Mouse (Mus musculus): ENCODE results near the gene F7. TPM values are rescaled to one million over a fixed set of nuclear protein-coding genes. Genes with fewer than 3 reads are reported as not detected.

The F7 gene
- polyA plus RNA-seq, 1 experiment from 2014 or later = 0.21 TPM

GRCm38 (mm10) chr8:12991411-12991810, 34.4 kb upstream of the F7 start:
- no peak overlapping the region for H3K4me2 ChIP-seq
- H3K9me3 ChIP-seq (replicated peaks) = no peaks in the 10 kb centered on the region
- H3K9ac ChIP-seq = no peak overlapping the region
- no peak for ATAC-seq (replicated peaks; ENCODE audit: low FRiP score)
- H3K36me3 ChIP-seq = peaks cover 16% of the 10 kb centered on the region
- H3K4me3 ChIP-seq (replicated peaks) = no peak overlapping the region
- H3K4me1 ChIP-seq = peaks cover 11% of the 10 kb centered on the region
- WGBS = 68% methylated on average over 10 of the region's 10 CpGs
- no peaks in the 10 kb centered on the region for H3K27me3 ChIP-seq
- no peak overlapping the region for H3K27ac ChIP-seq

GRCm38 (mm10) chr8:12994468-12994867, 31.4 kb upstream of the F7 start:
- H3K4me3 ChIP-seq (replicated peaks) = no peak overlapping the region
- H3K9ac ChIP-seq = no peak overlapping the region
- H3K4me1 ChIP-seq = peaks cover 26% of the 10 kb centered on the region
- WGBS = 64% methylated on average over 5 of the region's 5 CpGs
- ATAC-seq (replicated peaks; ENCODE audit: low FRiP score) = no peak
- H3K4me2 ChIP-seq = no peak overlapping the region
- H3K27me3 ChIP-seq = no peaks in the 10 kb centered on the region
- no peak overlapping the region for H3K27ac ChIP-seq
- H3K36me3 ChIP-seq = peaks cover 27% of the 10 kb centered on the region
- H3K9me3 ChIP-seq (replicated peaks) = no peaks in the 10 kb centered on the region

GRCm38 (mm10) chr8:12995481-12995880, 30.4 kb upstream of the F7 start:
- H3K4me1 ChIP-seq = peaks cover 26% of the 10 kb centered on the region
- no peaks in the 10 kb centered on the region for H3K27me3 ChIP-seq
- ATAC-seq (replicated peaks; ENCODE audit: low FRiP score) = no peak
- no peaks in the 10 kb centered on the region for H3K9me3 ChIP-seq (replicated peaks)
- H3K36me3 ChIP-seq = peaks cover 31% of the 10 kb centered on the region
- H3K4me3 ChIP-seq (replicated peaks) = no peak overlapping the region
- WGBS = 60% methylated on average over 5 of the region's 5 CpGs
- no peak overlapping the region for H3K4me2 ChIP-seq
- H3K27ac ChIP-seq = no peak overlapping the region
- H3K9ac ChIP-seq = no peak overlapping the region

GRCm38 (mm10) chr8:12996831-12997275, 29.0 kb upstream of the F7 start:
- no peak overlapping the region for H3K4me3 ChIP-seq (replicated peaks)
- peak overlapping the region; percentile 29 for H3K27ac ChIP-seq
- peak; percentile 80 for ATAC-seq (replicated peaks; ENCODE audit: low FRiP score)
- peaks cover 43% of the 10 kb centered on the region for H3K36me3 ChIP-seq
- H3K9me3 ChIP-seq (replicated peaks) = no peaks in the 10 kb centered on the region
- H3K9ac ChIP-seq = no peak overlapping the region
- H3K4me2 ChIP-seq = no peak overlapping the region
- 19% methylated on average over 8 of the region's 8 CpGs for WGBS
- H3K27me3 ChIP-seq = no peaks in the 10 kb centered on the region
- H3K4me1 ChIP-seq = peaks cover 26% of the 10 kb centered on the region

- Histone ChIP-seq H3K27ac (no peak overlapping the region), H3K9me3 (replicated peaks) (no peaks in the 10 kb centered on the region), H3K27me3 (no peaks in the 10 kb centered on the region), H3K9ac (no peak overlapping the region), H3K36me3 (peaks cover 56% of the 10 kb centered on the region), H3K4me3 (replicated peaks) (no peak overlapping the region), H3K4me2 (no peak overlapping the region), H3K4me1 (peaks cover 23% of the 10 kb centered on the region)
- no peak for ATAC-seq (replicated peaks; ENCODE audit: low FRiP score)
- WGBS = 61% methylated on average over 8 of the region's 8 CpGs
Measured at GRCm38 (mm10) chr8:12998331-12998730, 27.5 kb upstream of the F7 start.

- H3K4me1 ChIP-seq = peaks cover 23% of the 10 kb centered on the region
- 66% methylated on average over 9 of the region's 9 CpGs for WGBS
- H3K27me3 ChIP-seq = no peaks in the 10 kb centered on the region
- no peak overlapping the region for H3K4me3 ChIP-seq (replicated peaks)
- H3K27ac ChIP-seq = no peak overlapping the region
- no peak for ATAC-seq (replicated peaks; ENCODE audit: low FRiP score)
- H3K9me3 ChIP-seq (replicated peaks) = no peaks in the 10 kb centered on the region
- no peak overlapping the region for H3K9ac ChIP-seq
- no peak overlapping the region for H3K4me2 ChIP-seq
- H3K36me3 ChIP-seq = peaks cover 61% of the 10 kb centered on the region
Measured at GRCm38 (mm10) chr8:12999793-13000192, 26.0 kb upstream of the F7 start.

GRCm38 (mm10) chr8:13007458-13007857, 18.4 kb upstream of the F7 start:
- Histone ChIP-seq H3K36me3 (peaks cover 84% of the 10 kb centered on the region), H3K27me3 (no peaks in the 10 kb centered on the region), H3K4me2 (no peak overlapping the region), H3K4me1 (no peaks in the 10 kb centered on the region), H3K9ac (no peak overlapping the region), H3K4me3 (replicated peaks) (no peak overlapping the region), H3K9me3 (replicated peaks) (no peaks in the 10 kb centered on the region), H3K27ac (no peak overlapping the region)
- 56% methylated on average over 4 of the region's 4 CpGs for WGBS
- no peak for ATAC-seq (replicated peaks; ENCODE audit: low FRiP score)

GRCm38 (mm10) chr8:13010313-13010712, 15.5 kb upstream of the F7 start:
- 58% methylated on average over 4 of the region's 4 CpGs for WGBS
- Histone ChIP-seq H3K27me3 (no peaks in the 10 kb centered on the region), H3K4me2 (no peak overlapping the region), H3K4me1 (no peaks in the 10 kb centered on the region), H3K4me3 (replicated peaks) (no peak overlapping the region), H3K27ac (no peak overlapping the region), H3K9ac (no peak overlapping the region), H3K9me3 (replicated peaks) (no peaks in the 10 kb centered on the region), H3K36me3 (peaks cover 87% of the 10 kb centered on the region)
- ATAC-seq (replicated peaks; ENCODE audit: low FRiP score) = no peak

GRCm38 (mm10) chr8:13019560-13019959, 6.3 kb upstream of the F7 start:
- Histone ChIP-seq H3K36me3 (peaks cover 31% of the 10 kb centered on the region), H3K27me3 (no peaks in the 10 kb centered on the region), H3K9me3 (replicated peaks) (no peaks in the 10 kb centered on the region), H3K4me3 (replicated peaks) (no peak overlapping the region), H3K4me2 (no peak overlapping the region), H3K4me1 (no peaks in the 10 kb centered on the region), H3K27ac (no peak overlapping the region), H3K9ac (no peak overlapping the region)
- ATAC-seq (replicated peaks; ENCODE audit: low FRiP score) = no peak
- 63% methylated on average over 4 of the region's 4 CpGs for WGBS

- no peak for ATAC-seq (replicated peaks; ENCODE audit: low FRiP score)
- no peak overlapping the region for H3K9ac ChIP-seq
- H3K4me3 ChIP-seq (replicated peaks) = no peak overlapping the region
- H3K27ac ChIP-seq = no peak overlapping the region
- no peaks in the 10 kb centered on the region for H3K27me3 ChIP-seq
- no peaks in the 10 kb centered on the region for H3K4me1 ChIP-seq
- 96% methylated on average over 8 of the region's 8 CpGs for WGBS
- no peak overlapping the region for H3K4me2 ChIP-seq
- peaks cover 16% of the 10 kb centered on the region for H3K36me3 ChIP-seq
- H3K9me3 ChIP-seq (replicated peaks) = no peaks in the 10 kb centered on the region
Measured at GRCm38 (mm10) chr8:13021830-13022229, 4.0 kb upstream of the F7 start.

- H3K27me3 ChIP-seq = no peaks in the 10 kb centered on the region
- no peak for ATAC-seq (replicated peaks; ENCODE audit: low FRiP score)
- no peaks in the 10 kb centered on the region for H3K4me1 ChIP-seq
- H3K9me3 ChIP-seq (replicated peaks) = no peaks in the 10 kb centered on the region
- H3K36me3 ChIP-seq = no peaks in the 10 kb centered on the region
- no peak overlapping the region for H3K9ac ChIP-seq
- no peak overlapping the region for H3K4me3 ChIP-seq (replicated peaks)
- no peak overlapping the region for H3K4me2 ChIP-seq
- WGBS = 82% methylated on average over 5 of the region's 5 CpGs
- H3K27ac ChIP-seq = no peak overlapping the region
Measured at GRCm38 (mm10) chr8:13027615-13028014, 1.8 kb downstream of the F7 start.

GRCm38 (mm10) chr8:13028482-13028881, 2.6 kb downstream of the F7 start:
- 77% methylated on average over 5 of the region's 5 CpGs for WGBS
- ATAC-seq (replicated peaks; ENCODE audit: low FRiP score) = no peak
- no peak overlapping the region for H3K9ac ChIP-seq
- H3K9me3 ChIP-seq (replicated peaks) = no peaks in the 10 kb centered on the region
- no peaks in the 10 kb centered on the region for H3K27me3 ChIP-seq
- H3K27ac ChIP-seq = no peak overlapping the region
- no peaks in the 10 kb centered on the region for H3K36me3 ChIP-seq
- H3K4me3 ChIP-seq (replicated peaks) = no peak overlapping the region
- H3K4me2 ChIP-seq = no peak overlapping the region
- no peaks in the 10 kb centered on the region for H3K4me1 ChIP-seq

- H3K27me3 ChIP-seq = no peaks in the 10 kb centered on the region
- peaks cover 18% of the 10 kb centered on the region; the same call in 1 of the 2 replicates for H3K4me1 ChIP-seq
- ATAC-seq (replicated peaks; ENCODE audit: low FRiP score) = no peak
- WGBS = 89% methylated on average over 10 of the region's 10 CpGs
- no peak overlapping the region for H3K4me3 ChIP-seq (replicated peaks)
- H3K4me2 ChIP-seq = no peak overlapping the region
- no peaks in the 10 kb centered on the region for H3K9me3 ChIP-seq (replicated peaks)
- H3K36me3 ChIP-seq = no peaks in the 10 kb centered on the region
- H3K27ac ChIP-seq = no peak overlapping the region
- H3K9ac ChIP-seq = no peak overlapping the region
Measured at GRCm38 (mm10) chr8:13036346-13036812, 10.5 kb downstream of the F7 start.

Data from kidney, embryonic 15.5 days (tissue).